Mouse (Mus musculus): ENCODE measurements around the gene Amigo3. TPM values are rescaled to one million over a fixed set of nuclear protein-coding genes. Genes with fewer than 3 reads are reported as not detected.

Amigo3 gene
- polyA plus RNA-seq, 1 experiment from 2014 or later = 1.5 TPM

Small RNA genes within 50 kb of the gene (microRNA-seq; reads per million reads assigned to microRNA genes)
- gene Gm47303 = not detected
- 2.0 reads per million for gene Mir7088

Other genes starting within 250 kb of the Amigo3 start
- gene Rbm6, start 179.9 kb upstream of the Amigo3 start, polyA plus RNA-seq (2015; fragmentation: Nextera tagmentation; extraction: Ambion mirVana) = 26.1 and 27.7 TPM in 2 replicates
- 3.9 and 5.0 TPM in 2 replicates for gene Mon1a, start 165.0 kb upstream of the Amigo3 start, polyA plus RNA-seq (2015; fragmentation: Nextera tagmentation; extraction: Ambion mirVana)
- gene Mst1r, start 146.3 kb upstream of the Amigo3 start, polyA plus RNA-seq (2015; fragmentation: Nextera tagmentation; extraction: Ambion mirVana) = 0.85 and 1.4 TPM in 2 replicates
- gene Actl11, start 124.7 kb upstream of the Amigo3 start, polyA plus RNA-seq (2015; fragmentation: Nextera tagmentation; extraction: Ambion mirVana) = not detected in 2 replicates
- 0.08 and 0.09 TPM in 2 replicates for gene Camkv, start 117.5 kb upstream of the Amigo3 start, polyA plus RNA-seq (2015; fragmentation: Nextera tagmentation; extraction: Ambion mirVana)
- gene Traip, start 103.0 kb upstream of the Amigo3 start, polyA plus RNA-seq (2015; fragmentation: Nextera tagmentation; extraction: Ambion mirVana) = 12.6 and 14.6 TPM in 2 replicates
- gene Uba7, start 77.7 kb upstream of the Amigo3 start, polyA plus RNA-seq (2015; fragmentation: Nextera tagmentation; extraction: Ambion mirVana) = 55.7 and 60.1 TPM in 2 replicates
- gene Gm20661, start 70.1 kb upstream of the Amigo3 start, polyA plus RNA-seq (2015; fragmentation: Nextera tagmentation; extraction: Ambion mirVana) = 0.54 and 0.66 TPM in 2 replicates
- 50.5 and 50.8 TPM in 2 replicates for gene Inka1, start 67.3 kb upstream of the Amigo3 start, polyA plus RNA-seq (2015; fragmentation: Nextera tagmentation; extraction: Ambion mirVana)
- 1.1 and 1.5 TPM in 2 replicates for gene Cdhr4, start 60.7 kb upstream of the Amigo3 start, polyA plus RNA-seq (2015; fragmentation: Nextera tagmentation; extraction: Ambion mirVana)
- gene Gm20662, start 56.8 kb upstream of the Amigo3 start, polyA plus RNA-seq (2015; fragmentation: Nextera tagmentation; extraction: Ambion mirVana) = not detected in 2 replicates
- 35.3 and 45.1 TPM in 2 replicates for gene Ip6k1, start 50.7 kb upstream of the Amigo3 start, polyA plus RNA-seq (2015; fragmentation: Nextera tagmentation; extraction: Ambion mirVana)
- gene Gmppb, start 3.9 kb upstream of the Amigo3 start, polyA plus RNA-seq (2015; fragmentation: Nextera tagmentation; extraction: Ambion mirVana) = 15.3 and 16.3 TPM in 2 replicates
- 41.1 and 51.2 TPM in 2 replicates for gene Mst1, start 27.3 kb downstream of the Amigo3 start, polyA plus RNA-seq (2015; fragmentation: Nextera tagmentation; extraction: Ambion mirVana)
- gene Rnf123, start 30.2 kb downstream of the Amigo3 start, polyA plus RNA-seq (2015; fragmentation: Nextera tagmentation; extraction: Ambion mirVana) = 100 and 123 TPM in 2 replicates
- 194 and 242 TPM in 2 replicates for gene Apeh, start 41.4 kb downstream of the Amigo3 start, polyA plus RNA-seq (2015; fragmentation: Nextera tagmentation; extraction: Ambion mirVana)
- 1.4 TPM in 2 replicates for gene Bsn, start 137.2 kb downstream of the Amigo3 start, polyA plus RNA-seq (2015; fragmentation: Nextera tagmentation; extraction: Ambion mirVana)
- 16.0 and 18.2 TPM in 2 replicates for gene Dag1, start 210.8 kb downstream of the Amigo3 start, polyA plus RNA-seq (2015; fragmentation: Nextera tagmentation; extraction: Ambion mirVana)
- 5.8 and 6.7 TPM in 2 replicates for gene Nicn1, start 237.3 kb downstream of the Amigo3 start, polyA plus RNA-seq (2015; fragmentation: Nextera tagmentation; extraction: Ambion mirVana)
- gene Amt, start 243.7 kb downstream of the Amigo3 start, polyA plus RNA-seq (2015; fragmentation: Nextera tagmentation; extraction: Ambion mirVana) = 11.9 and 13.3 TPM in 2 replicates

All from liver, embryonic 15.5 days (tissue).